Mouse (Mus musculus): ENCODE measurements around the gene Gopc. TPM values are rescaled to one million over a fixed set of nuclear protein-coding genes. Genes with fewer than 3 reads are reported as not detected.

Gopc gene
- polyA plus RNA-seq, 1 experiment from 2014 or later: 26.5 TPM

GRCm38 (mm10) chr10:52416458-52416857 lies 34.5 kb upstream of the Gopc start:
- peak overlapping the region; percentile 98; the same call in 1 of the 2 replicates for H3K27ac ChIP-seq
- peak overlapping the region; percentile 100 for H3K4me3 ChIP-seq
- peak overlapping the region; percentile 58 for H3K4me2 ChIP-seq
- H3K36me3 ChIP-seq (replicated peaks): no peaks in the 10 kb centered on the region
- no peak for ATAC-seq (replicated peaks)
- 63% methylated on average over 2 of the region's 2 CpGs for WGBS
- H3K9ac ChIP-seq: peak overlapping the region; percentile 40; the same call in 1 of the 2 replicates
- no peaks in the 10 kb centered on the region for H3K27me3 ChIP-seq (replicated peaks)
- H3K9me3 ChIP-seq: no peaks in the 10 kb centered on the region
- peaks cover 34% of the 10 kb centered on the region for H3K4me1 ChIP-seq

DNA sequence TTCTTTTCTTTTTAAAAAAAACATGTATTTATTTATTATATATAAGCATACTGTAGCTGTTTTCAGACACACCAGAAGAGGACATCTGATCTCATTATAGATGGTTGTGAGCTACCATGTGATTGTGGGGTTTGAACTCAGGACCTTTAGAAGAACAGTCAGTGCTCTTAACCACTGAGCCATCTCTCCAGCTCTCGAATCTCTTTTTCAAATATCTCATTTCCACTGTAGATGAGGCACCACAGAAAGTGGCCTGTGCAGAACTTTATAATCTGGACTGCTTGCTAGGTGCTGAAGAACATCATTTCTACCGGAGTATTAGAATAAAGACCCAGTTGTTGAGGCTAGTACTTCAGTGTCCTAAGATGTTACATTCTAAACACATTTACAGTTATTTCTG lies 33.1 kb upstream of the Gopc start:
- H3K36me3 ChIP-seq (replicated peaks): no peaks in the 10 kb centered on the region
- 89% methylated on average over 2 of the region's 2 CpGs for WGBS
- no peak overlapping the region for H3K9ac ChIP-seq
- no peak for ATAC-seq (replicated peaks)
- no peaks in the 10 kb centered on the region for H3K27me3 ChIP-seq (replicated peaks)
- no peak overlapping the region for H3K27ac ChIP-seq
- H3K9me3 ChIP-seq: no peaks in the 10 kb centered on the region
- H3K4me1 ChIP-seq: peaks cover 22% of the 10 kb centered on the region
- H3K4me3 ChIP-seq: no peak overlapping the region
- no peak overlapping the region for H3K4me2 ChIP-seq

DNA sequence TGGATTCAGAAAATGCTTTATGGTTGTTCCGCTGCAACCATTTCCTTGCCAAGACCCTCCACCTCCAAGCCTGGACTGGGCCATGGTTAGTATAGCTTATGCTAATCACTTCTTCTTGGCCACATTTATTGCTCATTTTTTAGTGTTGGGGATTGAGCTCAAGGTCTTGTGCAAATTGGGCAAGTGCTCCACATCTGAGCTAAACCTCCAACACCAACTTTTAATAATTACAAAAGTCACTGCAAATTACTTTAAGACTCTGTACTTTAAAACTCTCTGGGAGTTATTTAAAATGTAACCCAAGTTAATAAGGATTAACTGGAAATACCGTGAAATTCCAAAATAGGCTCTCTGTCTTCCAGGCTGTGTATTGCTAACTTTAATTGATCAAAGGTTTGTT lies 25.6 kb upstream of the Gopc start:
- Histone ChIP-seq H3K4me2 (no peak overlapping the region), H3K9me3 (no peaks in the 10 kb centered on the region), H3K27me3 (replicated peaks) (no peaks in the 10 kb centered on the region), H3K4me1 (no peaks in the 10 kb centered on the region), H3K36me3 (replicated peaks) (no peaks in the 10 kb centered on the region), H3K27ac (no peak overlapping the region), H3K4me3 (no peak overlapping the region), H3K9ac (no peak overlapping the region)
- 87% methylated on average over 2 of the region's 2 CpGs for WGBS
- no peak for ATAC-seq (replicated peaks)

GRCm38 (mm10) chr10:52405160-52405559 lies 23.2 kb upstream of the Gopc start:
- H3K4me2 ChIP-seq: no peak overlapping the region
- no peak overlapping the region for H3K9ac ChIP-seq
- no peaks in the 10 kb centered on the region for H3K4me1 ChIP-seq
- H3K27me3 ChIP-seq (replicated peaks): no peaks in the 10 kb centered on the region
- WGBS: 93% methylated on average over 13 of the region's 13 CpGs
- no peaks in the 10 kb centered on the region for H3K36me3 ChIP-seq (replicated peaks)
- no peak overlapping the region for H3K27ac ChIP-seq
- no peak overlapping the region for H3K4me3 ChIP-seq
- no peaks in the 10 kb centered on the region for H3K9me3 ChIP-seq
- ATAC-seq (replicated peaks): no peak

- H3K27ac ChIP-seq: no peak overlapping the region
- H3K4me2 ChIP-seq: no peak overlapping the region
- H3K4me3 ChIP-seq: no peak overlapping the region
- no peak overlapping the region for H3K9ac ChIP-seq
- no peaks in the 10 kb centered on the region for H3K9me3 ChIP-seq
- H3K27me3 ChIP-seq (replicated peaks): no peaks in the 10 kb centered on the region
- H3K4me1 ChIP-seq: no peaks in the 10 kb centered on the region
- ATAC-seq (replicated peaks): no peak
- 62% methylated on average over 3 of the region's 3 CpGs for WGBS
- no peaks in the 10 kb centered on the region for H3K36me3 ChIP-seq (replicated peaks)
Measured at GRCm38 (mm10) chr10:52399722-52400121, 17.8 kb upstream of the Gopc start.

GRCm38 (mm10) chr10:52398715-52399114 lies 16.8 kb upstream of the Gopc start:
- no peak overlapping the region for H3K9ac ChIP-seq
- H3K9me3 ChIP-seq: no peaks in the 10 kb centered on the region
- H3K4me1 ChIP-seq: no peaks in the 10 kb centered on the region
- H3K36me3 ChIP-seq (replicated peaks): no peaks in the 10 kb centered on the region
- no peaks in the 10 kb centered on the region for H3K27me3 ChIP-seq (replicated peaks)
- no peak overlapping the region for H3K4me3 ChIP-seq
- ATAC-seq (replicated peaks): no peak
- no peak overlapping the region for H3K4me2 ChIP-seq
- 82% methylated on average over 2 of the region's 2 CpGs for WGBS
- no peak overlapping the region for H3K27ac ChIP-seq

- no peak overlapping the region for H3K4me2 ChIP-seq
- H3K27me3 ChIP-seq (replicated peaks): no peaks in the 10 kb centered on the region
- H3K4me3 ChIP-seq: no peak overlapping the region
- no peaks in the 10 kb centered on the region for H3K4me1 ChIP-seq
- no peak for ATAC-seq (replicated peaks)
- H3K36me3 ChIP-seq (replicated peaks): no peaks in the 10 kb centered on the region
- no peak overlapping the region for H3K9ac ChIP-seq
- no peak overlapping the region for H3K27ac ChIP-seq
- 92% methylated on average over 3 of the region's 3 CpGs for WGBS
- H3K9me3 ChIP-seq: no peaks in the 10 kb centered on the region
Measured at GRCm38 (mm10) chr10:52396647-52397046, 14.7 kb upstream of the Gopc start.

GRCm38 (mm10) chr10:52391208-52391607 lies 9.3 kb upstream of the Gopc start:
- Histone ChIP-seq H3K27ac (no peak overlapping the region), H3K36me3 (replicated peaks) (no peaks in the 10 kb centered on the region), H3K27me3 (replicated peaks) (no peaks in the 10 kb centered on the region), H3K4me2 (no peak overlapping the region), H3K4me1 (no peaks in the 10 kb centered on the region), H3K9me3 (no peaks in the 10 kb centered on the region), H3K4me3 (no peak overlapping the region), H3K9ac (no peak overlapping the region)
- ATAC-seq (replicated peaks): no peak
- WGBS: 82% methylated on average over 2 of the region's 2 CpGs

DNA sequence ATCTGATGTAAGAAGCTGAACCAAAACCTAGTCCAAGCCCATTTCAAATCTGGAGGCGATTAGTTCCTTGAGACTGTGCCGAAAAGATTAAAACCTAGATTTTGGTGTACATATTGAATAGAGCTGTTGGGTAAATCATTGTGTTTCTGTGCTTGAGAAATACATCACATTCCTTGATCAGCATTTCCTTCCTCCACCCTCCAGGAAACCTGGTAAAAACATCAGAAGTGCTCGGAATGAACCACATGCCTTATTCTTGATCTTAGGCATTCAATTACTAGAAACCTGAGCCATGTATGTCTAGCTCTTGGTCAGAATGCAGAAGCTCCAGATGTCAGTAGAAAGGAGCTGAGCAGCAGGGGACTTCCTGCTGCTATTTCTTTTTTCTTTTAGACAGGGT lies 7.5 kb upstream of the Gopc start:
- 82% methylated on average over 3 of the region's 3 CpGs for WGBS
- Histone ChIP-seq H3K9me3 (no peaks in the 10 kb centered on the region), H3K4me1 (no peaks in the 10 kb centered on the region), H3K27me3 (replicated peaks) (no peaks in the 10 kb centered on the region), H3K9ac (no peak overlapping the region), H3K4me3 (no peak overlapping the region), H3K36me3 (replicated peaks) (no peaks in the 10 kb centered on the region), H3K4me2 (no peak overlapping the region), H3K27ac (no peak overlapping the region)
- no peak for ATAC-seq (replicated peaks)

- no peaks in the 10 kb centered on the region for H3K9me3 ChIP-seq
- H3K4me3 ChIP-seq: no peak within 1 kb of the TSS
- WGBS: 76% methylated on average over 5 of the region's 5 CpGs
- no peak within 1 kb of the TSS for H3K9ac ChIP-seq
- H3K4me2 ChIP-seq: no peak within 1 kb of the TSS
- H3K4me1 ChIP-seq: no peaks in the 10 kb centered on the region
- no peak within 1 kb of the TSS for H3K27ac ChIP-seq
- no peaks in the 10 kb centered on the region for H3K27me3 ChIP-seq (replicated peaks)
- no peaks in the 10 kb centered on the region for H3K36me3 ChIP-seq (replicated peaks)
- ATAC-seq (replicated peaks): no peak
Measured at GRCm38 (mm10) chr10:52388922-52389430, 7.1 kb upstream of the Gopc start, which contains the start of gene Nepn. Gene Nepn (plus strand): TSS chr10:52388972.

GRCm38 (mm10) chr10:52387192-52387591 lies 5.3 kb upstream of the Gopc start:
- ATAC-seq (replicated peaks): no peak
- Histone ChIP-seq H3K36me3 (replicated peaks) (no peaks in the 10 kb centered on the region), H3K27me3 (replicated peaks) (no peaks in the 10 kb centered on the region), H3K4me1 (peaks cover 6% of the 10 kb centered on the region; the same call in 1 of the 2 replicates), H3K27ac (no peak overlapping the region), H3K9me3 (no peaks in the 10 kb centered on the region), H3K4me3 (no peak overlapping the region), H3K4me2 (no peak overlapping the region), H3K9ac (no peak overlapping the region)
- WGBS: 89% methylated on average over 4 of the region's 4 CpGs

GRCm38 (mm10) chr10:52384823-52385610 lies 3.1 kb upstream of the Gopc start:
- no peaks in the 10 kb centered on the region for H3K36me3 ChIP-seq (replicated peaks)
- no peak overlapping the region for H3K4me3 ChIP-seq
- H3K4me1 ChIP-seq: peaks cover 6% of the 10 kb centered on the region; the same call in 1 of the 2 replicates
- no peak overlapping the region for H3K27ac ChIP-seq
- H3K9me3 ChIP-seq: no peaks in the 10 kb centered on the region
- no peak overlapping the region for H3K4me2 ChIP-seq
- ATAC-seq (replicated peaks): no peak
- no peak overlapping the region for H3K9ac ChIP-seq
- H3K27me3 ChIP-seq (replicated peaks): no peaks in the 10 kb centered on the region
- 52% methylated on average over 8 of the region's 8 CpGs for WGBS

- H3K27me3 ChIP-seq (replicated peaks): no peaks in the 10 kb centered on the region
- H3K4me2 ChIP-seq: no peak overlapping the region
- 96% methylated on average over 1 of the region's 1 CpGs for WGBS
- no peak for ATAC-seq (replicated peaks)
- H3K9me3 ChIP-seq: no peaks in the 10 kb centered on the region
- H3K36me3 ChIP-seq (replicated peaks): no peaks in the 10 kb centered on the region
- no peak overlapping the region for H3K27ac ChIP-seq
- no peak overlapping the region for H3K4me3 ChIP-seq
- H3K4me1 ChIP-seq: peaks cover 17% of the 10 kb centered on the region
- no peak overlapping the region for H3K9ac ChIP-seq
Measured at GRCm38 (mm10) chr10:52383522-52383921, 1.6 kb upstream of the Gopc start.

Measured in midbrain, embryonic 15.5 days (tissue).